Mouse (Mus musculus): ENCODE measurements at regions not wholly inside any gene's neighbourhood (a gene's known extent, or its start where the extent isn't known, plus 50 kb on each side); places are given as distances from the start of the nearest gene placed in this dataset.
A peak's percentile ranks its signal among the peaks of the same experiment; 100 is the strongest.

DNA sequence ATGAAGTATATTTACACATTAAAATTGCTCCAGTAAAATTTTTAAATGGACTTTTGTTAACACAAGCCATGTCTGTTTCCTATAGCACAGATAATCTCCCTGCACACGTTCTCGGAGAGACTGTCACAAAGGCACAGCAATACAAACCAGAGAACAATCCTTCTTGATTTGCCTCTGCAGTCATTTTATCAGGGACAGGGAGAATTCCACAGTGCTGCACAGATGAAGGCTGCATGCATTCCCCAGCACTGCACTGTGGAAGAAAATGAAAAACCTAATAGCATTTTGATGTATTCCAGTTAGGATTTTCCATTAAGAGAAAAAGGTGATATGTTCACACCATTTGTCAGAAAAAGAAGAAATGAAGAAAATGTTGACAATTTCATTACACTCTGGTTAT lies 63.4 kb upstream of the 1700008P02Rik start:
- DNase-seq (ENCODE audit: low spot score in 2 of 2): no peak

DNA sequence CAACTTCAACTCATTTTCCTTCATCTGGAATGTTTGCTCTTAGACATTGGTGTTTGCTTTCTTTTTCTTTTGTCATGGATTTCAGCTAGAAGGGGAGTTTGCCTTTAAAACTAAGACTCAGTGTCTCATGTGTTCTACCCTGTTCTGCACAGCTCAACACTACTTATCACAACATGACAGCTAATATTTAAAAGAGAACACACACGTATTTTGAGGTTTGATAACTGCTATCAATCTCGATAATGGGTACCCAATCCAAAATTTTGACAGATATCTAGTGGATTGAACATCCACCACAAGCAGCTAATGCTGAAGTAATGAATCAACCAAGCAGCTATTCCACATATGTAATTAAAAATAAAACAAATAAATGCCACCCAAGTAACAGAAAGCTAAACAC lies 61.2 kb upstream of the 1700008P02Rik start:
- no peak for DNase-seq (ENCODE audit: low spot score in 2 of 2)

DNA sequence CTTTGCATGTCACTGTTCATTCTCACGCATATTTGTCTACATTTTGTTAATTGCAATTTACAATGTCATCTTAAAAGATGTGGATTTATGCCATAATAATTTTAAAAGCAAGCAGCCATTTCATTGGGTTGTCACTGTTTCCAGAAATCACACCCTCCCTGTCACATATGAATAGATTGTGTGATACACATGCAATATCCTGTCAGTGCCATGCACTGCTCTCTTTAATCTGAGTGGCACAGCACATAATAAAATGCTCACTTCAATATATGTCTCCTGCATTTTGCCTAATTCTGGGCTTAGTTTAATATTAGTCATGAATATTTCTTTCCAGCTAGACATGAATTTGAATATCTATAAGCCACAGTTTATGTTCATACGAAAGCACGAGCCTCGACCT lies 56.1 kb upstream of the 1700008P02Rik start:
- no peak for DNase-seq (ENCODE audit: low spot score in 2 of 2)

DNA sequence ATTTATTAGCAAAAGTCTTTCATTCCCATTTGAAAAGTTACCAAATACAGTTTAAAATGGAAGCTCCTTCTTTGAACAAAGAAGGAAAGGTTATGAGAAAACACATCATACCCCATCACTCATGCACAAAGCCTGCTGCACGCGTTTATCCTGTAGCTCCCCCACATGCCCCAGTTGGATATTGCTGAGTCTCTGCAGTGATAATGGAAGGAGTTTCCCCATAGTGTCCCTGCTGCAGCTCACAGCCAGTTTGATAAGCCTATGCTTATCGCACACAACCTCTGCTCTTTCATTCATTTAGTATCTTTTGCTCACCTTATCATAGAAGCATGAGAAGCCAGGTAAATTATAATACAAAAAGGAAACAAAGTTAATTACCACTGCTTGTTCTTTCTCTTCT lies 55.1 kb upstream of the 1700008P02Rik start:
- DNase-seq (ENCODE audit: low spot score in 2 of 2): peak in 1 of 2 experiments; percentile 8
